Mouse (Mus musculus): ENCODE measurements at regions not wholly inside any gene's neighbourhood (a gene's known extent, or its start where the extent isn't known, plus 50 kb on each side); places are given as distances from the start of the nearest gene placed in this dataset.

DNA sequence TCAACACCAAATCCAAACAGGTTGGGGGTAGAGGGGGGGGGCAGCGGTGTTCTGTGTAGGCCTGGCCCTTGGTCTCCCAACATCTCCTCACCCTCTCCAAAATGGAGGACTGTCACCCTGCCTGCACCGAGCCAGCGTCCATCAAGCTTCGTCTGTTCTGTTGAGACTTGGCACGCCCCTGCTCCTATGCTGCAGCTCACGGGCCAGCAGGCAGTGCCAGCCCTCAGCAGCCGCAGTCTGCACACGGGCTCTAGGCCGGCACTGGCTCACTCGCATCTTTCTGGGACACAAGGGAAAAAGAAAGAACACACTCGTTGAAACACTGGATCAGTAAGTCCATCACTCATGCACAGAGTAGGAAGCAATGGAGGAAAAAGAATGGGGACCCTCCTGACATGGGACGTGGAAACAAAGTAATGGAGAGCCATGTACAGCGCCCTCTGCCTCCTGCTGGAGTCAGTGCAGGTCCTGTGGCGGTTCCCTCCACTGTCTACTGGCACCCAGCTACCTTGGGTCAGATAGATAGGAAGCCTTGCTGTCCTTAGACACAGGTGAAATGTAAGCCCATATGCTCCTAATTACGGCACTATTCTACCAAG, 109.0 kb upstream of the 1700016C15Rik start:
- peak; percentile 82 for DNase-seq

DNA sequence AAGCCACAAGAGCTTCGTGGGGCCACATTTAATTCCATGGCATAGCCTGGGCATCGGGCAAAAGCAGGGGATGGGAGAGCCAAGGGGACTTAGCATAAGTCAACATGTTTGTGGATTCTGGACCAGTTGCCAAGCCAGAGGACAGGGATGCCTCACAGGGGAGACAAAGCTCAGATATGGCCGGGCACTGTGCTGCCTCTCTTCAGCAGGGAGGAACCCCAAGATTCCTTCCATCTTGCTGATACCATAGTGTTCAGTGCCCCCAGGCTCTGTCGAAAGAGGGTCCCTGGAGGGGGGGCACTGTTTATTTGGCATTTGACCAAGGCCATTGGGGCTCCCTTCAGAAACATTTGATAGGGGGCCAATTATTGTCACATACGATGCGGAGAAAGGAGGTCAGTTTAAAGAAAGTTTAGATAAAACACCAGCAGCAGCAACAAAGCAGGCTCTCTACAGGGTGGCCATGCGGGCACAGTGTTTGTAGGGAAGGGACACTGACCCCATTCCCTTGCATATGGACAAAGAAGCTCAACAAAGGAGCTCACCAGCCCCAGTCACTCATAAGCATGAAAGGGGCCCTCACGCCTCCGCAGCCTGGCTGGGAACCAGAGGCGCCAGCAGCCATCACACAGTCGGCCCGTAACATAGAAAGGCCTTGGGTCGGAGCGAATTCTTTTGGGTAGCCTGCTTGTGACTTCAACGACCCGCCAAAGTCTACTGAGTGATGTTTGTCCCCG, 107.6 kb upstream of the 1700016C15Rik start:
- peak; percentile 41 for DNase-seq

GRCm38 (mm10) chr1:177623304-177623726, 106.3 kb upstream of the 1700016C15Rik start:
- DNase-seq = no peak

DNA sequence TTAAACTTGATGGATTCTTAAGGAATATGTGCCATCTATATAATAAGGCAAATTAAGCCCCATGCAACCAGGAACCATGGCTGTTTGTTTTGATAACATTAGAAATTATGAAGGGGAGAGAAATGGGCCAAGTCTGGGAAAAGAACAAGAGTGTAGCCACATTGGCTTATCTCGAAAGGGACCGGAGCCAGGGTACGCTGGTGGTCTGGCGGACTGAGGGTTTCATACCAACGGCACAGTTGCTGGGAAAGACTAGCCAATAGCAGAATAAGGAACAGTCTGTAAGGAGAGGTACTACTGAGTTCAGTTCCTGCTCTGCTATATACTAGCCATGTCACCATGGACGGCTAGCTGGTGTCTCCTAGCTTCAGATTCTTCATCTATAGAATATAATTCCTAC, 105.9 kb upstream of the 1700016C15Rik start:
- no peak for DNase-seq

DNA sequence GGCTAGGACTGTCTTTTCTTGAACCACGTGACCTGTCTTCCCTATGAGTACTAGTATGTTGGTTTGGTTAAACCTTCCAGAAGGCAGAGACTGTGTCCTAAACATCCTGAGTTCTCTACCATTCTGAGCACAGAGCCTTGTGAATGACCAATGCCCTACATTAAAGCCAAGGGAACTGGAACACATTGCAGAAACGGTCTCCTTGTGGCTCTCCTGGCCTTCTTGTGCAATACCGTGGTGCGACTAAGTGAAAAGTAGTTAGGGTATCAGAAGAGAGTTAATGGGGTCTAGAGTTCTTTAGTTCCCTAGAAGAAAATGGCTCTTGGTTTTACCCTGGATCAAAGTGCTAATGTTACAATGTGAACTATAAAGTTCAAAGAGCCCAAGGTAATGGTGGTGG, 101.8 kb upstream of the 1700016C15Rik start:
- no peak for DNase-seq

- no peak for DNase-seq
Observed at GRCm38 (mm10) chr1:177633966-177634602, 95.5 kb upstream of the 1700016C15Rik start.

GRCm38 (mm10) chr1:177637061-177637460, 92.6 kb upstream of the 1700016C15Rik start:
- DNase-seq = no peak

DNA sequence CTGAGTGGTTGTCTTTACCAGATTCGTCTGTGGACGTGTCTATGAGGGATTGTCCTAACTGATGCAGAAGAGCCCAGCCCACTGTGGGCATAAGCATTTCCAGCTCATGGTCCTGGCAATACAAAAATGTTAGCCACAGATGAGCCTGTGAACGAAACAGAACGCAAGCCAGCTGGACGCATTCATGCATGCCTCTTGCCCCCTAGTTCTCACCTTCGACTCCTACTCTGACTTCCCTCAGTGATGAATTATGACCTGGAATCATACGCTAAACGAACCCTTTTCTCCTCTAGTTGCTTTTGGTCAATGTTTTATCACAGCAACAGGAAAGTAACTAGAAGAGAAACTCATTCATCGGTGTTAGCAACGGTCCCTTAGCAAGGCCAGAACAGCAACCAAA, 91.2 kb upstream of the 1700016C15Rik start:
- DNase-seq = no peak

GRCm38 (mm10) chr1:177639931-177640846, 89.4 kb upstream of the 1700016C15Rik start:
- DNase-seq = no peak

- no peak for DNase-seq
Observed at GRCm38 (mm10) chr1:177642712-177643467, 86.7 kb upstream of the 1700016C15Rik start.

GRCm38 (mm10) chr1:177643662-177644061, 86.0 kb upstream of the 1700016C15Rik start:
- peak; percentile 87 for DNase-seq

DNA sequence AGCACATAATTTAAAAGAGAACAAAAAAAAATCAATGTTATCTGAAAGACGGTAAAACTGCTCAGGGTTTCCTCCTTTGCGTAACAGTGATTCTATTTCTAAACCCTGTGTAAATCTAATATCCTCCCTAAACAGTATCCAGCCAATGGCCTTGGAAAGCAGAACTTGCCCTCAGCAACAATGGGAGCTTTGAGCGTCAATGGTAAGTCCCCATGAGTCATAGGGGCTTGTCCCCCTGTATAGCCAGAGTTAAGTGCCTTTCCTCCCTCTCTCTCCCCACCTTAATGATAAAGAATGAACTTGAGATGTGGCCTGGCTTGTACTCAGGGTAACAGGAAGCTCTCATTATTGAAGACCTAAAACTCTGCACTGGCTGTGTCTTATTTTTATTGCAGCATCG, 85.4 kb upstream of the 1700016C15Rik start:
- DNase-seq = no peak

DNA sequence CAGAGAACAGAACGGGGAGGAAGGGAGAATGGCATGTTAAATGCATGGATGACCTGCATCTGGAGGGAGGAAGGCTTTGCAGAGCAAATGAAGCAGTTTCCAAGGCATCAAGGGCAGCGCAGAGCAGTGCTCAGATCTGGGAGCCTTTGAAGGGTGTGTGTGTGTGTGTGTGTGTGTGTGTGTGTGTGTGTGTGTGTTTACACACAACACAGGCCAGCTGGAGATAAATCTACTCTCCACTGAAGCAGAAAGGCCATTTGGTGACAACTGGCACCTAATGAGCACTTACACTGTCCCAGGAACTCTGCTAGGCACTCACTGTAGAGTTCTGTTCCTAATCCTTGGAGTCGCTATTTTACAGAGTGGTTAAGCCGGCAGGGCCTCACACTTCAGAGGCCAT, 84.3 kb upstream of the 1700016C15Rik start:
- no peak for DNase-seq

DNA sequence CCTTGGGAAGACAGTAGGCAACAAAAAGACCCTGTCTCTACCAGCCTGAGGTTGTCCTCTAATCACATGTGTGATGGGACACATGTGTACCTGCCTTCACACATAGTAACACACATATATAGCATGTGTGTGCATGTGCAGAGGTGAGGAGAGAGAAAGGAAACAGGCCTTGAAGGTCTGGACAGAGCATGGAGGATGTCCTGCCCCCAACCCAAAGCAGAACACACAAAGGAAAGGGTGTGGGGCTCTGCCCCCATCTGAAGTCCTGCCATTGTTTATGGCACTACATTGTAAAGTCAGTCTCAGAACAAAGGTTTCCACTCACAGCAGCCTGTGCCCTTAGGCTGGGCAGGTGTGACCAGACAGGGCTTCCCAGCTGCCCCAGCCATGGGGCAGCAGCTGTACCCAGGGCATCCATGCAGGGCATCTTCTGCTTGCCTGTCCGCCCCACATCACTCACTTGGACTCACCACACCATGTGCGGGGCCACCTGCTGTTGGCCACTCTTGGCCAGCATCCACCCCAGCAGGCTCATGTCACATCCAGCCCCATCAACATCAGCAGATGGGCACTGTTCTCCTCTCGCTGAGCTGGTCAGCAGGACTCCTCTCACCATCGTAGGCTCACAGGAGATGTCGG, 83.6 kb upstream of the 1700016C15Rik start:
- peak; percentile 44 for DNase-seq

GRCm38 (mm10) chr1:177647876-177648275, 81.7 kb upstream of the 1700016C15Rik start:
- no peak for DNase-seq

DNA sequence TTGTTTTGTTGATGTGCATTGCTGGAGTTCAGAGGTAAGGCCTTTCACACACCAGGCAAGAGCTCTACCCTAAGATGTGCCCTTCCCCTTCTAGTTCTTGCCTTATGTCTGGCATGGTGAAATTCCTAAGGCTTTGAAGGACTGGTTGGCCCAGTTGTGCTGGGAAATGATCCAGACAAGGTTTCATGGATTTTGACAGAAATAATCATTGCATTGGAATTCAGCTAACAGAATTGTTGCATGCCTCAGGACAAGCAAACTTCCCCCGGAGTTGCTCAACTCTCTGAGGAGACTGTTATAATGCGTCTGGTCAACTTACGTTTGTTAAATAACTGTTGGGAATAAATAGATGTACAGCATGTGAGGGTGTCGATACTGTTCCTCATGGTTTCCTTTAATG, 80.6 kb upstream of the 1700016C15Rik start:
- no peak for DNase-seq

DNA sequence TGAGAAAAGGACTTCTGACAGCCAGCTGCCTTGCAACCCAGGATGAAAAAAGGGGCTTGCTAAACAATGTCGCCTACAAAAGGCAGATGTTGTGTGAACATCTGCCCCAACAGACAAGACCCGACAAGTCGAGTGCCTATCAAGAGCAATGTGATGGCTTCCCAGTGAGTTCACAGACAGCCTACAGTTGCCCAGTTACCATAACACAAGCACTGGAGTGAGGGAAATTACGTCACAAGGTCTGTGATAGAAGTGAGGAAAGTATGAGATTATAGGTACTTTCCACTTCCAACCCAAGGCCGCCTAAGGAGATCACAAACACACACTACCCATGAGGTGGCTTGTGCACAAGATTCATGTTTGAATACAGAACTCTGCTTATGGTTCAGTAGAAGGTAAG, 78.4 kb upstream of the 1700016C15Rik start:
- DNase-seq = no peak

DNA sequence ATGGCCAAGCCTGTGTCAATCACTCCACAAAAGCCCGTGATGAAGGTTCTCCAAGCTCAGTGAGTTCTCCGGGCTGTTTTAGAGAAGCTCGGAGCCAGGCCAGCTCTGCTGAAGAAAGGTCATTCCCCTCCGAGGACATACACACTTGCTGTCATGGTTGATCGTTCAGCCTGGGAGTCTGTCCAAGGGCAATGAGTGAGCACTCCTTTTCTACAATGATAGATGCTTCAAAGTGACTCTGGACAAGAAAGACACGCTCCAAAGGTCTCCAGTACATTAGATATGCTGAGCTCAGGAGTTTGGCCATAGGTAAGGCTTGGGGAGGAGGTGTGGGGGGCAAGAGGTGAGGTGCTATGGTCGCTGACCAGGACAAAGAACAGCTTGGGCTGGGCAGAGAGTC, 66.5 kb upstream of the 1700016C15Rik start:
- no peak for DNase-seq

DNA sequence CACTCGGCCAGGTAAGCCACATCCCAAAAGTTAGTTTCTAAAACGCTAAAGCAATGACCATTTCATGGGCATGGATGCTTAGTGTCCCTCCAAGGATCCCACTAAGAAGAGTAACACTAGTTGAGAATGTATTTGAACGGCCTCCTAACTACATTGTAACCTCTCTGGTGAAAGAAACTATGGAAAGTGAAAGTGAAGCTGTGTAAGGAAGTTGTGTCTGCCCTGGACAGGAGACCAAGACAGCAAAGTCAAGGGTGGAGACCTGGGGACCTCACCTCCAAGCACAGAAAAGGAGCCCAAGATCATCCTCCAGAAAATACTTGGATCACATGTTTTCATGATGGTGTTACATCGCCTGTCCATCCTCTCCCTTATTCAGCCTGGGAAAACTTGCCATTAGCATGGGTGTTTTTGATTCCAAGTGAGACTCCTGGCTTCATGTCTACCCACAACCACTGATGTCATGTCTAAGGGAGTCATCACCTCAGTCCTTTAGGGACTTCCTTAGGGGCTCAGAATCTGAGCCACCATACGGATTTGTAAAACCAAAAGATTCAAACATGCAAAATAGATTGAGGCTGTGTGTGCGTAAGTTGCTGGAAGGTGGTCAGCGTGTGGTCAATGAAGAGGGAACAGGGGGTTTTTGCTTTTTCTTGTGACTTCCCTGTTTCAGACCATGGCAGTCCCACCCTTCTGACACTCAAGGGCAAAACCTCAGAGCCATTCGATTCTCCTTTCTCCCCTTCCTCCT, 62.4 kb upstream of the 1700016C15Rik start:
- DNase-seq = no peak

DNA sequence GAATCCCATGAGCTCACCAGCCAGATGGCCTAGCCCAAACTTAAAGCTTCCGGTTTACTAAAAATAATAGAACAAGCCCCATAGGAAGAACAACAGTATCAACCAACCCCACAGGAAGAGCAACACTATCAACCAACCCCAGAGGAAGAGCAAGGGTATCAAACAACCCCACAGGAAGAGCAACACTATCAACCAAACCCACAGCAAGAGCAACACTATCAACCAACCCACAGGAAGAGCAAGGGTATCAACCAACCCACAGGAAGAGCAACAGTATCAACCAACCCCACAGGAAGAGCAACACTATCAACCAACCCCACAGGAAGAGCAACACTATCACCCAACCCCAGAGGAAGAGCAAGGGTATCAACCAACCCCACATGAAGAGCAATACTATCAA, 59.0 kb upstream of the 1700016C15Rik start:
- DNase-seq = no peak

DNA sequence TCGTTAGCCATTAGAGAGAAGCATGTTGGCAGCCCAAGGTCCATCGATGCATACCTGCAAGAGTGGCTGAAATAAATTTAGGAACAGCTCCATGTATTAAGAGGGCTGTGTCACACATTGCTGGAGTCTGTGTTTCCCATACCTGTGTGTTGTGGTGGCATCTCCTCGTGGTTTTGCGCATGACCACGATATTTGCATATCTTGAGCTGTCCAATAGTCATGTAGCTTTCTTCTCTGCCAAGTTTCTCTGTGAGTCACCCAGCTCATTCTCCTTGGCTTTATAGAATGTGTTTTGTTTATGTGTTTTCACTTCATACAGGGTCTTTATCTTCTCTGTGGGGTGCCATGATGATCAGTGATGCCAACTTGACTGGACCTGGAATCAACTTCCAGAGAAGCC, 53.0 kb upstream of the 1700016C15Rik start:
- DNase-seq = no peak

Data from cerebellum, adult 9-11 months (tissue).